In genomic region chr19:55985518-55985917, GRCm38 (mm10) we compare ENCODE assay signal across 12 mouse cellular contexts.
DNase-seq lines count a peak whose midpoint lies in the region; ATAC-seq and TF ChIP-seq lines count a peak whose summit lies in the region.
"Had no signal": no experiment of that assay in that cellular context is flagged by ENCODE, and none has a peak within 500 bp of the region (broad histone marks: within the 10 kb centered on the region; RNA-seq: fewer than 3 reads in every experiment).

No protein-coding gene starts in this region.

- no peak overlapping the region for H3K27ac ChIP-seq in heart, adult 2 months
- no peak overlapping the region for H3K27ac ChIP-seq in heart, embryonic 10.5 days
- no peak overlapping the region for H3K27ac ChIP-seq in heart, postnatal 0 days (ENCODE audit: low read depth)
- H3K27ac ChIP-seq in hindbrain, embryonic 11.5 days (ENCODE audit: low read depth, low read length), result no peak overlapping the region
- H3K27ac ChIP-seq: hindbrain, embryonic 15.5 days; lung, embryonic 15.5 days had no signal

- TF ChIP-seq POLR2A in heart, adult 2 months (IDR thresholded peaks at IDR 0.05; ENCODE audit: insufficient read depth, low read depth, low read length), result no peak

- no peak overlapping the region for H3K4me3 ChIP-seq in heart, adult 2 months
- H3K4me3 ChIP-seq in heart, embryonic 10.5 days, result no peak overlapping the region
- H3K4me3 ChIP-seq in heart, postnatal 0 days (ENCODE audit: low read depth, low read length), result no peak overlapping the region
- no peak overlapping the region for H3K4me3 ChIP-seq in hindbrain, embryonic 11.5 days (ENCODE audit: low read depth, low read length)
- H3K4me3 ChIP-seq: erythroblast, embryonic 14.5 days; hindbrain, embryonic 15.5 days; lung, embryonic 15.5 days had no signal

- H3K9ac ChIP-seq in heart, adult 2 months (ENCODE audit: low read depth, low read length), result no peak overlapping the region
- H3K9ac ChIP-seq in heart, postnatal 0 days (replicated peaks; ENCODE audit: low read depth, low read length), result no peak overlapping the region
- H3K9ac ChIP-seq in hindbrain, embryonic 11.5 days (ENCODE audit: low read depth, low read length), result no peak overlapping the region
- H3K9ac ChIP-seq: hindbrain, embryonic 15.5 days; lung, embryonic 15.5 days had no signal

- no peaks in the 10 kb centered on the region for H3K79me2 ChIP-seq in heart, adult 2 months (replicated peaks; ENCODE audit: control insufficient read depth, insufficient read depth, low read length)

- no peaks in the 10 kb centered on the region for H3K4me1 ChIP-seq in heart, adult 2 months (ENCODE audit: control insufficient read depth, insufficient read depth, low read length)
- no peaks in the 10 kb centered on the region for H3K4me1 ChIP-seq in heart, embryonic 10.5 days
- H3K4me1 ChIP-seq in heart, postnatal 0 days (ENCODE audit: control insufficient read depth, insufficient read depth), result no peaks in the 10 kb centered on the region
- no peaks in the 10 kb centered on the region for H3K4me1 ChIP-seq in hindbrain, embryonic 11.5 days (replicated peaks; ENCODE audit: control insufficient read depth, insufficient read depth, low read length)
- H3K4me1 ChIP-seq: hindbrain, embryonic 15.5 days; lung, embryonic 15.5 days had no signal

- no peaks in the 10 kb centered on the region for H3K36me3 ChIP-seq in heart, adult 2 months (ENCODE audit: control insufficient read depth, insufficient read depth, low read length)
- H3K36me3 ChIP-seq in heart, embryonic 10.5 days, result no peaks in the 10 kb centered on the region
- H3K36me3 ChIP-seq in heart, postnatal 0 days (replicated peaks; ENCODE audit: control insufficient read depth, insufficient read depth, low read length), result no peaks in the 10 kb centered on the region
- no peaks in the 10 kb centered on the region for H3K36me3 ChIP-seq in hindbrain, embryonic 11.5 days (ENCODE audit: control insufficient read depth, insufficient read depth, low read length)
- H3K36me3 ChIP-seq: hindbrain, embryonic 15.5 days; lung, embryonic 15.5 days had no signal

- peak; percentile 24; the same call in 1 of the 2 replicates for ATAC-seq in heart, postnatal 0 days (ENCODE audit: insufficient read depth, low read depth)
- ATAC-seq in hindbrain, embryonic 11.5 days (ENCODE audit: low FRiP score), result no peak

- DNase-seq in heart, adult 2 months, result peak; percentile 29 to 52
- DNase-seq in heart, embryonic 10.5 days (ENCODE audit: low spot score), result no peak
- DNase-seq in testis, postnatal 14 days (ENCODE audit: low spot score), result peak; percentile 33
- no peak for DNase-seq in testis, postnatal 10 days (ENCODE audit: low spot score)
- peak; percentile 13 for DNase-seq in heart, postnatal 0 days (ENCODE audit: low spot score)
- DNase-seq in lung, postnatal 14 days, result no peak
- no peak for DNase-seq in hindbrain, embryonic 11.5 days (ENCODE audit: low spot score)
- no peak for DNase-seq in frontal cortex, postnatal 10 days (ENCODE audit: low spot score in 2 of 2)
- DNase-seq: right cerebral cortex, postnatal 14 days had no signal

- WGBS in heart, adult 2 months, result 39% methylated on average over 4 of the region's 4 CpGs
- WGBS in heart, embryonic 10.5 days, result 75% methylated on average over 4 of the region's 4 CpGs
- 60% methylated on average over 4 of the region's 4 CpGs for WGBS in heart, postnatal 0 days
- 75% methylated on average over 4 of the region's 4 CpGs for WGBS in hindbrain, embryonic 11.5 days

- TF ChIP-seq CTCF in heart, adult 2 months (IDR thresholded peaks at IDR 0.05), result no peak
- no peak for TF ChIP-seq CTCF in heart, postnatal 0 days (IDR thresholded peaks at IDR 0.05; ENCODE audit: low read depth)

- no peaks in the 10 kb centered on the region for H3K27me3 ChIP-seq in heart, adult 2 months (ENCODE audit: control insufficient read depth, insufficient read depth, low read length)
- no peaks in the 10 kb centered on the region for H3K27me3 ChIP-seq in heart, embryonic 10.5 days (ENCODE audit: insufficient read depth, poor library complexity, severe bottlenecking)
- H3K27me3 ChIP-seq in heart, postnatal 0 days (ENCODE audit: control insufficient read depth, insufficient read depth, low read length), result no peaks in the 10 kb centered on the region
- H3K27me3 ChIP-seq in hindbrain, embryonic 11.5 days (ENCODE audit: control insufficient read depth, insufficient read depth, low read length), result no peaks in the 10 kb centered on the region
- H3K27me3 ChIP-seq: hindbrain, embryonic 15.5 days; lung, embryonic 15.5 days had no signal

- intact Hi-C loops in heart, adult 2 months (cut with DNase I), result no loop called here

- no peak for TF ChIP-seq EP300 in heart, adult 2 months (IDR thresholded peaks at IDR 0.05; ENCODE audit: insufficient read depth, low read depth, low read length)
- no peak for TF ChIP-seq EP300 in heart, postnatal 0 days (IDR thresholded peaks at IDR 0.05; ENCODE audit: low read depth)

- H3K9me3 ChIP-seq in heart, embryonic 10.5 days, result no peaks in the 10 kb centered on the region
- H3K9me3 ChIP-seq in heart, postnatal 0 days (replicated peaks; ENCODE audit: control insufficient read depth, low read length), result no peaks in the 10 kb centered on the region
- H3K9me3 ChIP-seq in hindbrain, embryonic 11.5 days (ENCODE audit: control insufficient read depth, low read length), result no peaks in the 10 kb centered on the region
- H3K9me3 ChIP-seq: hindbrain, embryonic 15.5 days; lung, embryonic 15.5 days had no signal

- no peak overlapping the region for H3K4me2 ChIP-seq in heart, postnatal 0 days (ENCODE audit: low read depth, low read length)
- no peak overlapping the region for H3K4me2 ChIP-seq in hindbrain, embryonic 11.5 days (replicated peaks; ENCODE audit: low read depth, low read length)
- H3K4me2 ChIP-seq: hindbrain, embryonic 15.5 days; lung, embryonic 15.5 days had no signal

Comparison
In these comparisons a context has a peak if more than half of its experiments do, and no peak if none do; other contexts are left out.
1. DNase-seq: peak in heart, adult 2 months (2 of 2), testis, postnatal 14 days (single experiment) and heart, postnatal 0 days (single experiment); none in heart, embryonic 10.5 days (single experiment), testis, postnatal 10 days (single experiment), lung, postnatal 14 days (single experiment), hindbrain, embryonic 11.5 days (single experiment) and frontal cortex, postnatal 10 days (0 of 2).